Mouse (Mus musculus) spleen, adult 2 months (tissue): ENCODE measurements around the gene Ryr2. TPM values are rescaled to one million over a fixed set of nuclear protein-coding genes. Genes with fewer than 3 reads are reported as not detected.
"Not testable (repeated sequence)": the region's sequence is repeated elsewhere in the genome, so short reads cannot be mapped to it uniquely, and the experiment has no call there.

ENCODE experiments used
- DNase-seq, 2 experiments: peaks; one replicate each; pipeline versions ENCODE4 v3.0.0 to v3.0.0-alpha.2; 2012 to 2021; ENCODE audit warnings: low spot score in 2 of 2, low read depth in 1 of 2
- H3K27ac ChIP-seq: fragments of 200-500 bp; 2 replicates; pipeline ENCODE4 v1.5.1; 2012; ENCODE audit warnings: low read length, inconsistent platforms; ENCODE audit not compliant: insufficient read depth
- H3K27me3 ChIP-seq: fragments of 200-500 bp; 2 replicates; pipeline ENCODE4 v1.6.1; 2012; ENCODE audit warnings: mild to moderate bottlenecking, moderate library complexity, low read length, inconsistent platforms; ENCODE audit not compliant: control insufficient read depth, insufficient read depth
- H3K36me3 ChIP-seq: fragments of 200-500 bp; 2 replicates; pipeline ENCODE4 v1.6.1; 2012; ENCODE audit warnings: mild to moderate bottlenecking, low read length, inconsistent platforms; ENCODE audit not compliant: control insufficient read depth, insufficient read depth
- H3K4me1 ChIP-seq: fragments of 200-500 bp; 2 replicates; pipeline ENCODE4 v1.6.1; 2011; ENCODE audit warnings: inconsistent platforms; ENCODE audit not compliant: control insufficient read depth, insufficient read depth, insufficient read length
- H3K4me3 ChIP-seq: fragments of 200-500 bp; 2 replicates; pipeline ENCODE4 v1.5.1; 2011; ENCODE audit warnings: mild to moderate bottlenecking, inconsistent platforms; ENCODE audit not compliant: insufficient read depth, insufficient read length; ENCODE audit errors: extremely low read depth
- CTCF ChIP-seq: fragments of 200-500 bp; IDR thresholded peaks from 2 replicates; pipeline ENCODE4 v1.5.1; 2011; ENCODE audit warnings: mild to moderate bottlenecking, inconsistent platforms; ENCODE audit not compliant: insufficient read depth, insufficient read length, insufficient replicate concordance; ENCODE audit errors: extremely low read depth
- POLR2A ChIP-seq: fragments of 200-500 bp; IDR thresholded peaks from 2 replicates; pipeline ENCODE4 v1.6.1; 2011; ENCODE audit warnings: low read depth, low read length, inconsistent platforms
- WGBS: fragments of 180-500 bp; shearing (Covaris S2); methylation state at CpG from one replicate; pipeline ENCODE4 v1.1.7; 2018; 5-methylcytosine and 5-hydroxymethylcytosine counted together
- polyA plus RNA-seq: library from polyadenylated mRNA; depleted of rRNA; stranded (reverse); fragments of >200 nt; gene quantifications from 2 replicates; pipeline ENCODE4 v1.2.3, GENCODE M21; 2012

The Ryr2 gene
- polyA plus RNA-seq, 1 experiment: 0.27 TPM

DNA sequence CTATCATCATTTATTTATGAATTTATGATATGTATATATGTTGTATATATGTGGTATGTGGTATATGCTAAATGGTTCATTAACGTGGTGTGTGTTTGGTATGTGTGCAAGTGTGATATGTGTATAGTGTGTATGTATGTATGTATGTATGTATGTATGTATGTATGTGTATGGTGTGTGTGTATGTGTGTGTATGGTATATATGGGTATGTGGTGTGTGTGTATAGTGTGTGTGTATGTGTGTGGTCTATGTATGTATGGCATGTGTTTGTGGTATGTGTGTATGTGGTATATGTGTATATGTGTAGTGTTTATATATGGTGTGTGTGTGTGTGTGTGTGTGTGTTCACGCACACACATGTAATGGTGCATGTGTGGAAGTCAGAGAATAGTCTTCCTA lies 534.2 kb downstream of the Ryr2 start:
- no peaks in the 10 kb centered on the region for H3K27me3 ChIP-seq
- WGBS: 92% methylated on average over 1 of the region's 2 CpGs
- DNase-seq: no peak
- no peak overlapping the region for H3K27ac ChIP-seq
- no peaks in the 10 kb centered on the region for H3K4me1 ChIP-seq
- no peaks in the 10 kb centered on the region for H3K36me3 ChIP-seq
- no peak for TF ChIP-seq POLR2A
- no peak for TF ChIP-seq CTCF
- no peak overlapping the region for H3K4me3 ChIP-seq

DNA sequence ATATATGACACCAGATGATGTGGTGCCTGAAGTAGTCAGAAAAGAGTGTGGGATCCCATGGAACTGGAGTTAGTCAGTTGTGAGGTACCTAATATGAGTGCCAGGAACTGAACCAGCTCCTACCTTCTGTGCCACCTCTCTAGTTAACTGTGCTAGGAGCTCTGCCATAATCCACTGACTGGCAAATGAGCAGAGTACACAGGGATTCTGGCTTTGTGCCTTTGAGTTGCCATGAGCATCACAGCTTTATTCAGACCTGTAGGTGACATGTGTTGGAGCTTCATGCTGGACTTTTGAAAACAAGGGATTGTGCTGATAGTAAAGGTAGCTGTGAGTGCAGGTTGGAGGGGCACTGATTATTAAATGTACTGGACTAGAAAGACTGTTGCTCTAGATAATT lies 539.4 kb downstream of the Ryr2 start:
- no peak for DNase-seq
- Histone ChIP-seq H3K27ac (no peak overlapping the region), H3K4me1 (no peaks in the 10 kb centered on the region), H3K36me3 (no peaks in the 10 kb centered on the region), H3K4me3 (no peak overlapping the region), H3K27me3 (no peaks in the 10 kb centered on the region)
- TF ChIP-seq CTCF: no peak
- no peak for TF ChIP-seq POLR2A

DNA sequence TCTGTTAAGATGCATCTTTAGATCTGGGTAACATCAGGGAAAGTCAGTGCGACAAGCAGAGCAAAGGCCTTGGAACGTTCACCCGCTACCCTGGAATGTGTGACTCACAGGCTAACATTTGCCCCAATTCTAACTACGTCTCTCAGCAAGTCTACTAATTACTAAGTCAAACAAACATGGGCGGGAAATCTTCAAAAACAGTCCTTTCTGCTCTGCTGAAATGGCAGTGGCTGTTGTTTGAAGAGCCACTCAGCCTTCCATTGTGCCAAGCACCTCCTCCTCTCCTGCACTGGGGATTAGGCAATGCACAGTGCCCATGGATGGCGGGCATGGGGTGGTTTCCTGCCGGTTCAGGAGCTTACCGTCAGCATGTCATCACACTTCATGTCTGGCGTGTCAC lies 540.3 kb downstream of the Ryr2 start:
- no peaks in the 10 kb centered on the region for H3K27me3 ChIP-seq
- no peaks in the 10 kb centered on the region for H3K36me3 ChIP-seq
- no peak overlapping the region for H3K27ac ChIP-seq
- TF ChIP-seq POLR2A (no peak), CTCF (no peak)
- H3K4me3 ChIP-seq: no peak overlapping the region
- 85% methylated on average over 9 of the region's 9 CpGs for WGBS
- no peak for DNase-seq
- no peaks in the 10 kb centered on the region for H3K4me1 ChIP-seq

DNA sequence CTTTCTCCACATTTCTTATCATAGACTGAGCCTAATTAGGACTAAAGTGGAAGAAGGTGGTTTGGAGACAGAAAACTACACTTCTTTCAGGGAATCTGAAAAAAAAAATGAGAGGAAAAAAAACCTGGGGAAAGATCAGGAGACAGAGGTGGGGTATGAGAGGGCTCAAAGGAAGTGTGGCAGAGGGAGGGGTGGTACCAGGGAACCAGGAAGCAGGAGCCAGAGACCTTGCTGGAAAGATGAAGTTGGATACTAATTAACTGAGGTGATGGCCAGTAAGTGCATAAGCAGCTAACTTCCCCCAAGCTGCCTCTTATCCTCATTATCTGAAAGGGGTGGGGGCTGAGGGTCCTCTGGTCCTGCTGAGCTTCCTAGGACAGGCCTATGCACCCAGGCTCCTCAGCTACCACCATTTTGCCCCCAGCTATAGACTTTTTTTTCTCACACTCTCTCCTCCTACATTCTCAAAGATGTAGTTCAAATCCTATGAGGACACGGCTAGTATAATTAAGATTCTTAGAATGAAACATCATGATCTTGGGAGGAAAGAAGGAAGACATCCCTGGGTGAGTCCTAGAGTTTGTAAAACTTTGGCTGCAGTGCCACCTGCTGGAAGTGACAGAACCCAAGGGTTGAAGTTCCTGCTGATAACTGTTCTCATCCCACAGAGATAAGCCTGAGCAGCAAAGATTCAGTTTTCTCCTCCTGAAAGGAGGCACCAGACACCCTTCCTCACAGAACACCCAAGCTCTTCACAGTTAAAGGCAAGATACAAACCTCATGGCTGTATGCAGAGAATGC lies 543.3 kb downstream of the Ryr2 start:
- DNase-seq: no peak
- TF ChIP-seq CTCF (no peak), POLR2A (no peak)

DNA sequence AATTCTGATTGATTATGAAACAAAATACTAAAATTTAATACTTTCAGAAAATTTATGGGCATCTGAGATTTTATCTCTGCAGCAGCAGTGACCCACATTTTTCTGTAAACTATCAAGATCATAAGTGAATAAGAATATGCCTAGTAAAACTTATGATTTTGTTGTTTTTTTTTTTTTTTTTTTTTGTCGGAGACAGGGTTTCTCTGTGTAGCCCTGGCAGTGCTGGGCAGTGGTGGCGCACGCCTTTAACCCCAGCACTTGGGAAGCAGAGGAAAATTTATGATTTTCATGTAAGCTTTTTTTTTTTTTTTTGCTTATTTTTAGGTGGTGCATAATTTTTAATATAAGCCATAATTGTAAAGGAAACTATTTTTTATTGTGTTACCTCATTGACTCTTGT lies 557.1 kb downstream of the Ryr2 start:
- no peaks in the 10 kb centered on the region for H3K36me3 ChIP-seq
- no peak for TF ChIP-seq POLR2A
- no peak for TF ChIP-seq CTCF
- H3K27me3 ChIP-seq: no peaks in the 10 kb centered on the region
- no peak overlapping the region for H3K4me3 ChIP-seq
- H3K4me1 ChIP-seq: no peaks in the 10 kb centered on the region
- 95% methylated on average over 3 of the region's 3 CpGs for WGBS
- H3K27ac ChIP-seq: no peak overlapping the region
- no peak for DNase-seq

More for the DNA sequence above, 543.3 kb downstream of the Ryr2 start:
- no peak overlapping the region for H3K27ac ChIP-seq
- no peaks in the 10 kb centered on the region for H3K36me3 ChIP-seq
- 50% methylated on average over 1 of the region's 1 CpGs for WGBS
- no peaks in the 10 kb centered on the region for H3K4me1 ChIP-seq
- no peaks in the 10 kb centered on the region for H3K27me3 ChIP-seq
- no peak overlapping the region for H3K4me3 ChIP-seq

DNA sequence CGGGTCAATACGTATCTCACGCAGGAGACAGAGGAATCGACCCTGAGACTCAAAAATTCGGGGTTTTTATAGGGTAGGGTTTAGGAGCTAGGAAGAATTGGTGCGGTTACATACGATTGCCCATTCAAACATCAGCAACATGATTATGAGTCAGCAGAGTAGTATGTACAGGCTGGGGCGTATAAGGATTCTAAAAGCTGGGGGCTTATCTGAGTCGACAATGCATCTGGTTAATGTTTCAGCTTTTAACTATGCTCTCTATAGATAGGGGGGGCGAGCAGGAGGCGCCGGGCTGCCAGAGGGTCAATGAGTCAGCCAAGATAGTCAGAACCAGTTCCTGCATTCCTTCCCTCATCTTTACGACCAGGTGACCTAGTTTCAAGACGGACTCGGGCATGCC lies 557.6 kb downstream of the Ryr2 start:
- H3K27me3 ChIP-seq, DNase-seq, H3K36me3 ChIP-seq, H3K4me1 ChIP-seq, H3K4me3 ChIP-seq, H3K27ac ChIP-seq: not testable (repeated sequence)
- 75% methylated on average over 15 of the region's 15 CpGs for WGBS

DNA sequence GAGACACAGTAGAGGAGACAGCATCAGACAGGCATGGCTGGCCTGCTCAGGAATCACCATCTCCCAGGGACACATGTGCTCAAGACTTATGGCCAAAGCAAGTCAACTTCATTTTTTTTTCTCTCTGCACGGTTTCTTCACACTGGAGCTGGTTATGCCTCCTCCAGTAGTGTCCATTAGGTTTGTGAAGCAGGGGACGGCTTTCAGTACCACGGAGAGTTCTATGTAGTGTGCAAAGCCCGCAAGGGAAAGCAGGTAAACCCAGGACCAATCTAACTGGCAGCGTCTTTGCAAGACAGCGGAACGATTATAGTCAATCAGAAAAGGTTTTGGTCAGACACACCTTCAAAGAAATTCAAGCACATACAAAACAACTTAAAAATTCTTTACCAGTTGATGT lies 560.9 kb downstream of the Ryr2 start:
- Histone ChIP-seq H3K27ac (no peak overlapping the region), H3K36me3 (no peaks in the 10 kb centered on the region), H3K4me3 (no peak overlapping the region), H3K4me1 (no peaks in the 10 kb centered on the region), H3K27me3 (no peaks in the 10 kb centered on the region)
- WGBS: 39% methylated on average over 7 of the region's 7 CpGs
- TF ChIP-seq CTCF: no peak
- no peak for TF ChIP-seq POLR2A
- no peak for DNase-seq
